ENCODE assay signal across 10 mouse cellular contexts in the genomic region with DNA sequence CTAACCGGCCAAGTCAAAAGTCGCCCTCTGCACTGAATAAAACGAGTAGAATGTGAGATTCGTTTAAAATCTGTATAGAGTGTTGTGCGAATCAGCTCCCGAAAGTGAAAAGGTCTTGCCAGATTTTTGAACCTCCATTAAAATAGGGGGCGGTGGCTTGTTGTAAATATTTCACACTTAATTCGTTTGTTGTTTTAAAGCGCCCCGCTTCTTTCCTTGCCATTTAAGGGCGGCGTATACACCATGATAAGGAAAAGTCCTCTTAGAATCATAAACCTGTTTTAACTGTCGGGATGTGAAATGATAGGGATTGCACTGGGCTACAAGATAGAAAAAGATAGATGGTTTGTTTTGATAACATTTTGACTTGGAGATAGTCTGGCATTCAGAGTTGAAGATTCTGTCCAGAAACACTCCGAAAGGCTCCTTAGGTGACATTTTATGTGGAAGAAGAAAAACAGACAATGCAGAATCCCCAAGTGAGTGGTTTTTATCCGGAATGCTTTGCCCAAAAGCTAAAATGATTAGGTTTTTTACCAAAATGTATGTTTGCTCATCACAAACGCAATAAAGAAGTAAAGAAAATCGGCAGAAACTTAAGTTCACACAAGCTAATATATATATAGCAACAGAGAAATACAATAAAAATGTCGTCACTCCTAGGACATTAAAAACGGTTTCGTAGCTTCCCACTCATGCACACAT. TPM values are rescaled to one million over a fixed set of nuclear protein-coding genes. Genes with fewer than 3 reads are reported as not detected.
DNase-seq lines count a peak whose midpoint lies in the region; ATAC-seq and TF ChIP-seq lines count a peak whose summit lies in the region.
"Had no signal": no experiment of that assay in that cellular context is flagged by ENCODE, and none has a peak within 500 bp of the region (broad histone marks: within the 10 kb centered on the region; RNA-seq: fewer than 3 reads in every experiment).

No protein-coding gene starts in this region.

- H3K4me2 ChIP-seq in intestine, postnatal 0 days (replicated peaks; ENCODE audit: low read depth) = no peak overlapping the region
- H3K4me2 ChIP-seq in intestine, embryonic 15.5 days (replicated peaks) = no peak overlapping the region
- H3K4me2 ChIP-seq in neural tube, embryonic 15.5 days = no peak overlapping the region

- no peak for TF ChIP-seq CTCF in intestine, postnatal 0 days (IDR thresholded peaks at IDR 0.05; ENCODE audit: low read depth)

- H3K27ac ChIP-seq in intestine, postnatal 0 days (ENCODE audit: low read depth, low read length) = no peak overlapping the region
- H3K27ac ChIP-seq in intestine, embryonic 15.5 days = no peak overlapping the region
- H3K27ac ChIP-seq in neural tube, embryonic 15.5 days (replicated peaks) = no peak overlapping the region

- no peaks in the 10 kb centered on the region for H3K9me3 ChIP-seq in intestine, postnatal 0 days (ENCODE audit: control insufficient read depth)
- H3K9me3 ChIP-seq in intestine, embryonic 15.5 days = no peaks in the 10 kb centered on the region
- H3K9me3 ChIP-seq in neural tube, embryonic 15.5 days (replicated peaks) = no peaks in the 10 kb centered on the region

- no peak for ATAC-seq in cerebellum, adult (ENCODE audit: insufficient number of reproducible peaks, low FRiP score, low TSS enrichment)
- ATAC-seq in intestine, postnatal 0 days = no peak
- ATAC-seq in intestine, embryonic 15.5 days = no peak
- no peak for ATAC-seq in neural tube, embryonic 15.5 days (ENCODE audit: low FRiP score)

- H3K4me3 ChIP-seq in intestine, postnatal 0 days (ENCODE audit: low read depth, low read length) = peak overlapping the region; percentile 36; the same call in 1 of the 2 replicates
- no peak overlapping the region for H3K4me3 ChIP-seq in intestine, embryonic 15.5 days (replicated peaks)
- no peak overlapping the region for H3K4me3 ChIP-seq in neural tube, embryonic 15.5 days (replicated peaks)

- WGBS in intestine, postnatal 0 days = 2% methylated on average over 20 of the region's 20 CpGs
- 2% methylated on average over 20 of the region's 20 CpGs for WGBS in intestine, embryonic 15.5 days
- WGBS in neural tube, embryonic 15.5 days = 1% methylated on average over 20 of the region's 20 CpGs

- no peak overlapping the region for H3K9ac ChIP-seq in intestine, postnatal 0 days (ENCODE audit: low read depth, low read length)
- H3K9ac ChIP-seq in intestine, embryonic 15.5 days = no peak overlapping the region
- no peak overlapping the region for H3K9ac ChIP-seq in neural tube, embryonic 15.5 days (replicated peaks)

- H3K4me1 ChIP-seq in intestine, postnatal 0 days (replicated peaks; ENCODE audit: control insufficient read depth, insufficient read depth, low read length) = no peaks in the 10 kb centered on the region
- peaks cover 7% of the 10 kb centered on the region for H3K4me1 ChIP-seq in intestine, embryonic 15.5 days (replicated peaks)
- H3K4me1 ChIP-seq in neural tube, embryonic 15.5 days = peaks cover 15% of the 10 kb centered on the region

- peak; percentile 9 to 62 for DNase-seq in cerebellum, postnatal 10 days
- DNase-seq in neural tube, embryonic 10.5 days (ENCODE audit: extremely low spot score, low spot score) = peak; percentile 35
- DNase-seq in gastrocnemius, postnatal 14 days = no peak
- DNase-seq in adrenal gland, adult 18-20 months (ENCODE audit: low spot score in 2 of 2) = no peak
- DNase-seq: thymus, postnatal 36 days had no signal

- peaks cover 78% of the 10 kb centered on the region for H3K27me3 ChIP-seq in intestine, postnatal 0 days (replicated peaks; ENCODE audit: control insufficient read depth, insufficient read depth, low read length)
- H3K27me3 ChIP-seq in intestine, embryonic 15.5 days (replicated peaks) = peaks cover 52% of the 10 kb centered on the region
- H3K27me3 ChIP-seq in neural tube, embryonic 15.5 days (replicated peaks) = peaks cover 61% of the 10 kb centered on the region

- H3K36me3 ChIP-seq in intestine, postnatal 0 days (ENCODE audit: control insufficient read depth, insufficient read depth) = no peaks in the 10 kb centered on the region
- no peaks in the 10 kb centered on the region for H3K36me3 ChIP-seq in intestine, embryonic 15.5 days
- H3K36me3 ChIP-seq in neural tube, embryonic 15.5 days = no peaks in the 10 kb centered on the region

- intact Hi-C loops in gastrocnemius, postnatal 14 days (cut with DNase I; ENCODE audit: low total_unique reads) = no loop called here

RNA-seq across cellular contexts. Expression of a gene that starts 2.6 kb away (rescaled TPM):
- not detected in 2 replicates for polyA plus RNA-seq in intestine, postnatal 0 days (2015; fragmentation: Nextera tagmentation; extraction: Ambion mirVana)
- not detected in 2 replicates for polyA plus RNA-seq in intestine, embryonic 15.5 days (2015; fragmentation: Nextera tagmentation; extraction: Ambion mirVana)
- 0.15 and 0.19 TPM in 2 replicates for polyA plus RNA-seq in neural tube, embryonic 15.5 days (2015; fragmentation: Nextera tagmentation; extraction: Ambion mirVana)
- total RNA-seq in gastrocnemius, postnatal 14 days (2021) = not detected
- not detected for total RNA-seq in adrenal gland, adult 18-20 months (2021)
- total RNA-seq: heart, adult 18-20 months had no signal

Comparison
In these comparisons a context has a peak if more than half of its experiments do, and no peak if none do; other contexts are left out.
1. DNase-seq: peak in cerebellum, postnatal 10 days (2 of 2) and neural tube, embryonic 10.5 days (single experiment); none in gastrocnemius, postnatal 14 days (single experiment) and adrenal gland, adult 18-20 months (0 of 2).